Mouse (Mus musculus) ovary, postnatal 10 days (tissue): ENCODE measurements around the gene Cnnm2.

Experiments
- DNase-seq: peaks from one replicate; pipeline ENCODE4 v3.0.0; 2022; ENCODE audit warnings: low spot score

Gene Cnnm2

GRCm38 (mm10) chr19:46887811-46888527 is 126.6 kb downstream of the Cnnm2 start:
- no peak for DNase-seq

GRCm38 (mm10) chr19:46889666-46890065 is 128.3 kb downstream of the Cnnm2 start:
- DNase-seq: no peak

- DNase-seq: no peak
Measured at GRCm38 (mm10) chr19:46890657-46891056, 129.3 kb downstream of the Cnnm2 start.

GRCm38 (mm10) chr19:46892856-46893255 is 131.5 kb downstream of the Cnnm2 start:
- DNase-seq: no peak

- DNase-seq: no peak
Measured at GRCm38 (mm10) chr19:46893484-46893883, 132.1 kb downstream of the Cnnm2 start.

- no peak for DNase-seq
Measured at GRCm38 (mm10) chr19:46897135-46897534, 135.7 kb downstream of the Cnnm2 start.

- DNase-seq: no peak
Measured at GRCm38 (mm10) chr19:46898222-46898621, 136.8 kb downstream of the Cnnm2 start.

GRCm38 (mm10) chr19:46899306-46899705 is 137.9 kb downstream of the Cnnm2 start:
- no peak for DNase-seq

GRCm38 (mm10) chr19:46899871-46900270 is 138.5 kb downstream of the Cnnm2 start:
- DNase-seq: no peak

GRCm38 (mm10) chr19:46900786-46901185 is 139.4 kb downstream of the Cnnm2 start:
- no peak for DNase-seq

GRCm38 (mm10) chr19:46901323-46901722 is 139.9 kb downstream of the Cnnm2 start:
- no peak for DNase-seq

GRCm38 (mm10) chr19:46903379-46903778 is 142.0 kb downstream of the Cnnm2 start:
- no peak for DNase-seq

- no peak for DNase-seq
Measured at GRCm38 (mm10) chr19:46904907-46905306, 143.5 kb downstream of the Cnnm2 start.

- DNase-seq: no peak
Measured at GRCm38 (mm10) chr19:46905383-46905782, 144.0 kb downstream of the Cnnm2 start.

GRCm38 (mm10) chr19:46905971-46906370 is 144.6 kb downstream of the Cnnm2 start:
- DNase-seq: no peak

GRCm38 (mm10) chr19:46908207-46908606 is 146.8 kb downstream of the Cnnm2 start:
- no peak for DNase-seq

- no peak for DNase-seq
Measured at GRCm38 (mm10) chr19:46908977-46909376, 147.6 kb downstream of the Cnnm2 start.

- DNase-seq: no peak
Measured at GRCm38 (mm10) chr19:46911492-46911891, 150.1 kb downstream of the Cnnm2 start.

GRCm38 (mm10) chr19:46913626-46914025 is 152.2 kb downstream of the Cnnm2 start:
- DNase-seq: no peak

GRCm38 (mm10) chr19:46915406-46916080 is 154.1 kb downstream of the Cnnm2 start:
- no peak for DNase-seq

- DNase-seq: no peak
Measured at GRCm38 (mm10) chr19:46920571-46920970, 159.2 kb downstream of the Cnnm2 start.

GRCm38 (mm10) chr19:46926357-46926756 is 165.0 kb downstream of the Cnnm2 start:
- no peak for DNase-seq

GRCm38 (mm10) chr19:46926951-46927350 is 165.6 kb downstream of the Cnnm2 start:
- DNase-seq: no peak

- no peak for DNase-seq
Measured at GRCm38 (mm10) chr19:46928136-46928535, 166.7 kb downstream of the Cnnm2 start.
